Mouse (Mus musculus) macrophage (primary cell): Measurements from ENCODE around the gene Carmil3. TPM values are rescaled to one million over a fixed set of nuclear protein-coding genes. Genes with fewer than 3 reads are reported as not detected.

Experiments used
- H3K27ac ChIP-seq: fragments of 350-480 bp; formaldehyde crosslinking; 2 replicates; pipeline ENCODE4 v1.9.0; 2021
- H3K36me3 ChIP-seq: fragments of 350-480 bp; formaldehyde crosslinking; 2 replicates; pipeline ENCODE4 v1.9.0; 2021; ENCODE audit errors: inconsistent target
- H3K4me3 ChIP-seq: fragments of 350-480 bp; formaldehyde crosslinking; 2 replicates; pipeline ENCODE4 v1.9.0; 2021; ENCODE audit errors: inconsistent target
- H3K79me2 ChIP-seq: fragments of 350-480 bp; formaldehyde crosslinking; 2 replicates; pipeline ENCODE4 v1.9.0; 2021; ENCODE audit errors: inconsistent target
- WGBS: methylation state at CpG from one replicate; pipeline ENCODE4 v1.1.7; 2026; ENCODE audit warnings: inconsistent platforms; ENCODE audit not compliant: missing documents; 5-methylcytosine and 5-hydroxymethylcytosine counted together
- polyA plus RNA-seq: library from polyadenylated mRNA; stranded (reverse); fragments of 250-400 nt; gene quantifications from 3 replicates; pipeline ENCODE4 v1.2.4, GENCODE M21; 2018; ENCODE audit warnings: inconsistent platforms

Carmil3 gene
- polyA plus RNA-seq, 1 experiment from 2014 or later = 0.04 TPM

- Histone ChIP-seq H3K4me3 (no peak overlapping the region), H3K36me3 (no peaks in the 10 kb centered on the region), H3K27ac (no peak overlapping the region), H3K79me2 (no peaks in the 10 kb centered on the region)
- 93% methylated on average over 5 of the region's 5 CpGs for WGBS
Observed at GRCm38 (mm10) chr14:55477829-55478228, 12.6 kb upstream of the Carmil3 start.

- Histone ChIP-seq H3K36me3 (no peaks in the 10 kb centered on the region), H3K27ac (peak within 1 kb of the TSS; percentile 64), H3K79me2 (no peaks in the 10 kb centered on the region), H3K4me3 (peak within 1 kb of the TSS; percentile 84)
- WGBS = 2% methylated on average over 38 of the region's 38 CpGs
Observed at GRCm38 (mm10) chr14:55478651-55479599, 11.5 kb upstream of the Carmil3 start, which contains the start of gene Dhrs4. TSS of gene Dhrs4 (plus strand) at chr14:55478758.

- no peaks in the 10 kb centered on the region for H3K36me3 ChIP-seq
- no peaks in the 10 kb centered on the region for H3K79me2 ChIP-seq
- WGBS = 96% methylated on average over 10 of the region's 10 CpGs
- H3K27ac ChIP-seq = no peak overlapping the region
- H3K4me3 ChIP-seq = no peak overlapping the region
Observed at GRCm38 (mm10) chr14:55479629-55480028, 10.8 kb upstream of the Carmil3 start.

- H3K36me3 ChIP-seq = no peaks in the 10 kb centered on the region
- H3K27ac ChIP-seq = no peak overlapping the region
- H3K4me3 ChIP-seq = no peak overlapping the region
- no peaks in the 10 kb centered on the region for H3K79me2 ChIP-seq
- 85% methylated on average over 5 of the region's 5 CpGs for WGBS
Observed at GRCm38 (mm10) chr14:55484430-55485085, 5.9 kb upstream of the Carmil3 start.

GRCm38 (mm10) chr14:55486836-55487235 is 3.6 kb upstream of the Carmil3 start:
- Histone ChIP-seq H3K27ac (no peak overlapping the region), H3K36me3 (no peaks in the 10 kb centered on the region), H3K4me3 (no peak overlapping the region), H3K79me2 (no peaks in the 10 kb centered on the region)
- 96% methylated on average over 8 of the region's 8 CpGs for WGBS

- 4% methylated on average over 19 of the region's 30 CpGs for WGBS
- Histone ChIP-seq H3K27ac (no peak overlapping the region), H3K36me3 (no peaks in the 10 kb centered on the region)
Observed at GRCm38 (mm10) chr14:55491291-55491833, 911 bp downstream of the Carmil3 start.

GRCm38 (mm10) chr14:55492103-55492502 is 1.7 kb downstream of the Carmil3 start:
- WGBS = 47% methylated on average over 2 of the region's 3 CpGs
- no peak overlapping the region for H3K27ac ChIP-seq
- H3K4me3 ChIP-seq = no peak overlapping the region
- no peaks in the 10 kb centered on the region for H3K36me3 ChIP-seq
- no peaks in the 10 kb centered on the region for H3K79me2 ChIP-seq

More at GRCm38 (mm10) chr14:55491291-55491833, 911 bp downstream of the Carmil3 start:
- Histone ChIP-seq H3K79me2 (no peaks in the 10 kb centered on the region), H3K4me3 (peak overlapping the region; percentile 5; the same call in 1 of the 2 replicates)

- Histone ChIP-seq H3K4me3 (no peak overlapping the region), H3K27ac (no peak overlapping the region), H3K79me2 (no peaks in the 10 kb centered on the region), H3K36me3 (no peaks in the 10 kb centered on the region)
- WGBS = 83% methylated on average over 13 of the region's 20 CpGs
Observed at GRCm38 (mm10) chr14:55495509-55496240, 5.2 kb downstream of the Carmil3 start.

- WGBS = 78% methylated on average over 12 of the region's 16 CpGs
- no peaks in the 10 kb centered on the region for H3K36me3 ChIP-seq
- no peaks in the 10 kb centered on the region for H3K79me2 ChIP-seq
Observed at GRCm38 (mm10) chr14:55496761-55497448, 6.5 kb downstream of the Carmil3 start.

GRCm38 (mm10) chr14:55497449-55497821 is 7.0 kb downstream of the Carmil3 start:
- 42% methylated on average over 6 of the region's 6 CpGs for WGBS
- Histone ChIP-seq H3K27ac (no peak overlapping the region), H3K4me3 (no peak overlapping the region), H3K79me2 (no peaks in the 10 kb centered on the region), H3K36me3 (no peaks in the 10 kb centered on the region)

More at GRCm38 (mm10) chr14:55496761-55497448, 6.5 kb downstream of the Carmil3 start:
- Histone ChIP-seq H3K4me3 (no peak overlapping the region), H3K27ac (no peak overlapping the region)

- Histone ChIP-seq H3K4me3 (no peak overlapping the region), H3K79me2 (no peaks in the 10 kb centered on the region), H3K27ac (no peak overlapping the region), H3K36me3 (no peaks in the 10 kb centered on the region)
- 92% methylated on average over 8 of the region's 9 CpGs for WGBS
Observed at GRCm38 (mm10) chr14:55505612-55506011, 15.2 kb downstream of the Carmil3 start.

GRCm38 (mm10) chr14:55507801-55508200 is 17.4 kb downstream of the Carmil3 start:
- no peak overlapping the region for H3K4me3 ChIP-seq
- no peak overlapping the region for H3K27ac ChIP-seq
- H3K79me2 ChIP-seq = no peaks in the 10 kb centered on the region
- H3K36me3 ChIP-seq = no peaks in the 10 kb centered on the region
- 67% methylated on average over 7 of the region's 7 CpGs for WGBS

- no peaks in the 10 kb centered on the region for H3K79me2 ChIP-seq
- no peak overlapping the region for H3K4me3 ChIP-seq
- H3K36me3 ChIP-seq = no peaks in the 10 kb centered on the region
- no peak overlapping the region for H3K27ac ChIP-seq
- WGBS = 86% methylated on average over 10 of the region's 10 CpGs
Observed at GRCm38 (mm10) chr14:55509540-55509939, 19.1 kb downstream of the Carmil3 start.
